Comparison of ENCODE assay signal across 9 mouse cellular contexts in the genomic region with DNA sequence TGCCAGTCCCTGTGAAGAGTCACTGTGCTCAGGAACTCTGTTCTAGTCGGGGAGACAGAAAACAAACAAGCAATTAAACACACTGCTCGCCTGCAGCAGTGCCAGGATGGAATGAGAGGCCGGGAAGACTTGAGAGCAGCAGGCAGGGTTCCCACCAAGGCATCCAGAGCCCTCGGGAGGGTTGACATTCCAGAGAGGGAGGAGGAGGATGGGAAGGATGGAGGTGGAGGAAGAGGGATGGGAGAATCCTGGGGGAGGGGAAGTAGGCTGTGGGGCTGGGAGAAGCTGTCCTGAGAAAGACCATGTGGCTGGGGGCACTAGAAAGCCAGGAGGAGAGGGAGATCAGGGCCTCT. TPM values are rescaled to one million over a fixed set of nuclear protein-coding genes. Genes with fewer than 3 reads are reported as not detected.
DNase-seq lines count a peak whose midpoint lies in the region; ATAC-seq and TF ChIP-seq lines count a peak whose summit lies in the region.
"Had no signal": no experiment of that assay in that cellular context is flagged by ENCODE, and none has a peak within 500 bp of the region (broad histone marks: within the 10 kb centered on the region; RNA-seq: fewer than 3 reads in every experiment).

No protein-coding gene starts in this region.

- intact Hi-C loops in gastrocnemius, postnatal 36 days (cut with DNase I), result no loop called here

- peak overlapping the region; percentile 36 for H3ac ChIP-seq in C2C12 (ENCODE audit: control insufficient read depth, insufficient read length, low read depth)

- H3K9ac ChIP-seq in ES-E14 (ENCODE audit: insufficient read depth, low read depth, low read length, poor library complexity, severe bottlenecking), result peak overlapping the region; percentile 15; the same call in 1 of the 2 replicates
- H3K9ac ChIP-seq in heart, postnatal 0 days (replicated peaks; ENCODE audit: low read depth, low read length), result no peak overlapping the region
- H3K9ac ChIP-seq in liver, embryonic 15.5 days, result no peak overlapping the region

- peaks cover 5 to 39% of the 10 kb centered on the region in 2 experiments; a peak in 3 of 4 replicates for H3K4me1 ChIP-seq in ES-E14 (ENCODE audit: control insufficient read depth in 2 of 2, insufficient read depth in 2 of 2, low read length in 2 of 2, poor library complexity in 1 of 2)
- H3K4me1 ChIP-seq in heart, postnatal 0 days (ENCODE audit: control insufficient read depth, insufficient read depth), result peaks cover 11% of the 10 kb centered on the region
- peaks cover 27% of the 10 kb centered on the region for H3K4me1 ChIP-seq in liver, embryonic 15.5 days (replicated peaks)

- no peak overlapping the region; the same call in 1 of the 2 replicates for H3K27ac ChIP-seq in ES-E14 (ENCODE audit: insufficient read depth, low read depth, low read length, poor library complexity, severe bottlenecking)
- H3K27ac ChIP-seq in heart, postnatal 0 days (ENCODE audit: low read depth), result peak overlapping the region; percentile 86
- H3K27ac ChIP-seq in liver, embryonic 15.5 days (replicated peaks), result peak overlapping the region; percentile 45; the same call in 1 of the 2 replicates
- H3K27ac ChIP-seq: macrophage had no signal

- no peak overlapping the region for H3K4me2 ChIP-seq in heart, postnatal 0 days (ENCODE audit: low read depth, low read length)
- H3K4me2 ChIP-seq in liver, embryonic 15.5 days, result no peak overlapping the region

- TF ChIP-seq CTCF in C2C12 (IDR thresholded peaks at IDR 0.05; ENCODE audit: control insufficient read depth, insufficient read depth, insufficient read length), result no peak
- no peak for TF ChIP-seq CTCF in heart, postnatal 0 days (IDR thresholded peaks at IDR 0.05; ENCODE audit: low read depth)

- 12% methylated on average over 4 of the region's 4 CpGs for WGBS in heart, postnatal 0 days
- 38% methylated on average over 4 of the region's 4 CpGs for WGBS in liver, embryonic 15.5 days (ENCODE audit: insufficient replicate concordance)

- DNase-seq in ES-E14 (ENCODE audit: low read depth, low spot score), result no peak
- no peak for DNase-seq in heart, postnatal 0 days (ENCODE audit: low spot score)
- DNase-seq in cerebellum, adult 11-12 months, result no peak
- DNase-seq in gastrocnemius, postnatal 36 days, result no peak
- no peak for DNase-seq in left cerebral cortex, adult 11 months (ENCODE audit: low spot score)

- peaks cover 46% of the 10 kb centered on the region for H3K79me3 ChIP-seq in C2C12 (ENCODE audit: low read depth)

- no peak for TF ChIP-seq EP300 in heart, postnatal 0 days (IDR thresholded peaks at IDR 0.05; ENCODE audit: low read depth)

- no peaks in the 10 kb centered on the region for H3K9me3 ChIP-seq in ES-E14 (ENCODE audit: control insufficient read depth, insufficient read depth, low read depth, low read length)
- no peaks in the 10 kb centered on the region for H3K9me3 ChIP-seq in heart, postnatal 0 days (replicated peaks; ENCODE audit: control insufficient read depth, low read length)
- H3K9me3 ChIP-seq in liver, embryonic 15.5 days (replicated peaks), result no peaks in the 10 kb centered on the region

- in situ Hi-C loops in ES-E14 (cut with MboI; ENCODE audit: low sequenced_read_pairs in 2 of 2, unreplicated experiment in 2 of 2), result no loop called here

- H3K4me3 ChIP-seq in C2C12 (ENCODE audit: insufficient read depth, poor library complexity, severe bottlenecking) (no peak overlapping the region), ES-E14 (ENCODE audit: insufficient read depth in 1 of 2, low read depth in 1 of 2, low read length in 2 of 2, poor library complexity in 1 of 2, severe bottlenecking in 1 of 2) (no peak overlapping the region)
- H3K4me3 ChIP-seq in heart, postnatal 0 days (ENCODE audit: low read depth, low read length), result no peak overlapping the region
- no peak overlapping the region for H3K4me3 ChIP-seq in liver, embryonic 15.5 days (replicated peaks)

- peak; percentile 13; the same call in 1 of the 2 replicates for ATAC-seq in heart, postnatal 0 days (ENCODE audit: insufficient read depth, low read depth)
- ATAC-seq in liver, embryonic 15.5 days (ENCODE audit: insufficient read depth), result no peak
- ATAC-seq in megakaryocyte progenitor cell, adult 5-6 weeks (replicated peaks; ENCODE audit: poor library complexity), result no peak

- peaks cover 50% of the 10 kb centered on the region for H3K79me2 ChIP-seq in C2C12 (ENCODE audit: control insufficient read depth, insufficient read depth)

- H3K27me3 ChIP-seq in C2C12 (ENCODE audit: control insufficient read depth, insufficient read depth, insufficient read length), result no peaks in the 10 kb centered on the region
- no peaks in the 10 kb centered on the region for H3K27me3 ChIP-seq in heart, postnatal 0 days (ENCODE audit: control insufficient read depth, insufficient read depth, low read length)
- peaks cover 27% of the 10 kb centered on the region for H3K27me3 ChIP-seq in liver, embryonic 15.5 days

- H3K36me3 ChIP-seq in C2C12 (ENCODE audit: control insufficient read depth, insufficient read depth) (peaks cover 48% of the 10 kb centered on the region), ES-E14 (ENCODE audit: control insufficient read depth, insufficient read depth, low read length, poor library complexity, severe bottlenecking) (peaks cover 5% of the 10 kb centered on the region; the same call in 1 of the 2 replicates)
- 0 out of 2 replicates have a peak, but pooled peaks cover 4% of the 10 kb centered on the region for H3K36me3 ChIP-seq in heart, postnatal 0 days (replicated peaks; ENCODE audit: control insufficient read depth, insufficient read depth, low read length)
- H3K36me3 ChIP-seq in liver, embryonic 15.5 days (replicated peaks), result no peaks in the 10 kb centered on the region

TF ChIP-seq in C2C12, 6 proteins besides CTCF, POLR2A, EP300 and RAD21:
- TF ChIP-seq MAX (IDR thresholded peaks at IDR 0.05) (no peak), MYOG (IDR thresholded peaks at IDR 0.05; ENCODE audit: control insufficient read depth, extremely low read depth, insufficient read length) (no peak), CEBPB (IDR thresholded peaks at IDR 0.05; ENCODE audit: low read depth) (no peak), MYOD1 (IDR thresholded peaks at IDR 0.05; ENCODE audit: control insufficient read depth, insufficient read length, low read depth) (no peak), USF1 (IDR thresholded peaks at IDR 0.05; ENCODE audit: low read depth) (no peak), FOSL1 (IDR thresholded peaks at IDR 0.05; ENCODE audit: insufficient read depth, low read length, poor library complexity, severe bottlenecking) (no peak)

TF ChIP-seq in ES-E14, 5 proteins besides CTCF, POLR2A, EP300 and RAD21:
- no peak for TF ChIP-seq HCFC1 (IDR thresholded peaks at IDR 0.05; ENCODE audit: borderline replicate concordance, insufficient read depth, low read length)
- no peak for TF ChIP-seq CHD2 (IDR thresholded peaks at IDR 0.05; ENCODE audit: low read depth, low read length)
- no peak for TF ChIP-seq ZC3H11A (IDR thresholded peaks at IDR 0.05; ENCODE audit: borderline replicate concordance, low read depth, low read length)
- no peak for TF ChIP-seq ZNF384 (IDR thresholded peaks at IDR 0.05; ENCODE audit: low read depth, low read length)
- no peak for TF ChIP-seq MAFK (IDR thresholded peaks at IDR 0.05; ENCODE audit: insufficient read depth, low read depth, low read length)
TF ChIP-seq in ES-E14: peak in this region for 0.

RNA-seq across cellular contexts. Expression of a gene that starts 6.0 kb away (rescaled TPM):
- 48.1 TPM for polyA plus RNA-seq in C2C12 (2012; fragmentation: generic; extraction: Trizol)
- total RNA-seq in ES-E14 (2012; rRNA removed), result 1.4 and 3.4 TPM in 2 replicates
- 1.5 TPM in 1 of 2 replicates, not detected in the other for total RNA-seq in heart, postnatal 0 days (2014; rRNA removed; ENCODE audit: low replicate concordance)
- 6.0 and 7.0 TPM in 2 replicates for polyA plus RNA-seq in heart, postnatal 0 days (2015; fragmentation: Nextera tagmentation; extraction: Ambion mirVana)
- 1.6 and 1.9 TPM in 2 replicates for polyA plus RNA-seq in liver, embryonic 15.5 days (2015; fragmentation: Nextera tagmentation; extraction: Ambion mirVana)
- total RNA-seq in megakaryocyte progenitor cell, adult 5-6 weeks (2015), result not detected in 2 replicates
- 0.33 and 0.44 TPM in 2 replicates for total RNA-seq in megakaryocyte progenitor cell, adult 5-6 weeks (2017)
- total RNA-seq in gastrocnemius, postnatal 36 days (2021), result under 1 TPM; 0.61 to 0.86 TPM
- polyA plus RNA-seq: macrophage had no signal

RNA-seq across cellular contexts. Expression of a gene that starts 51.3 kb away (rescaled TPM):
- polyA plus RNA-seq in C2C12 (2012; fragmentation: generic; extraction: Trizol), result 10.4 TPM
- 10.0 and 11.0 TPM in 2 replicates for total RNA-seq in ES-E14 (2012; rRNA removed)
- 17.2 and 17.6 TPM in 2 replicates for total RNA-seq in heart, postnatal 0 days (2014; rRNA removed; ENCODE audit: low replicate concordance)
- polyA plus RNA-seq in heart, postnatal 0 days (2015; fragmentation: Nextera tagmentation; extraction: Ambion mirVana), result 9.1 and 12.2 TPM in 2 replicates
- polyA plus RNA-seq in liver, embryonic 15.5 days (2015; fragmentation: Nextera tagmentation; extraction: Ambion mirVana), result 8.1 and 8.3 TPM in 2 replicates
- 10.5 and 11.8 TPM in 2 replicates for total RNA-seq in megakaryocyte progenitor cell, adult 5-6 weeks (2015)
- 7.4 and 7.7 TPM in 2 replicates for total RNA-seq in megakaryocyte progenitor cell, adult 5-6 weeks (2017)
- total RNA-seq in gastrocnemius, postnatal 36 days (2021), result 10 to 100 TPM; 16.6 to 17.5 TPM

RNA-seq across cellular contexts. Expression of a gene that starts 51.5 kb away (rescaled TPM):
- polyA plus RNA-seq in C2C12 (2012; fragmentation: generic; extraction: Trizol), result 35.4 TPM
- 39.3 and 48.1 TPM in 2 replicates for total RNA-seq in ES-E14 (2012; rRNA removed)
- total RNA-seq in heart, postnatal 0 days (2014; rRNA removed; ENCODE audit: low replicate concordance), result 90.0 and 102 TPM in 2 replicates
- 63.6 and 73.9 TPM in 2 replicates for polyA plus RNA-seq in heart, postnatal 0 days (2015; fragmentation: Nextera tagmentation; extraction: Ambion mirVana)
- polyA plus RNA-seq in liver, embryonic 15.5 days (2015; fragmentation: Nextera tagmentation; extraction: Ambion mirVana), result 35.3 and 38.2 TPM in 2 replicates
- total RNA-seq in megakaryocyte progenitor cell, adult 5-6 weeks (2015), result 31.5 and 39.0 TPM in 2 replicates
- total RNA-seq in megakaryocyte progenitor cell, adult 5-6 weeks (2017), result 18.7 and 18.9 TPM in 2 replicates
- 10 to 100 TPM; 31.8 to 32.2 TPM for total RNA-seq in gastrocnemius, postnatal 36 days (2021)
